Mouse (Mus musculus) CH12.LX (cell line): Measurements from ENCODE around the gene Vps26a. TPM values are rescaled to one million over a fixed set of nuclear protein-coding genes. Genes with fewer than 3 reads are reported as not detected.

Experiments used
- DNase-seq: peaks from one replicate; pipeline ENCODE4 v3.0.0-alpha.2; 2013; ENCODE audit errors: extremely low read depth
- H3K27ac ChIP-seq: 2 replicates; pipeline ENCODE4 v1.5.1; 2012; ENCODE audit warnings: low read depth, mild to moderate bottlenecking, control low read depth, moderate library complexity; ENCODE audit not compliant: insufficient read depth
- H3K27me3 ChIP-seq: replicated peaks from 2 replicates; pipeline ENCODE3; 2012; ENCODE audit warnings: inconsistent platforms
- H3K36me3 ChIP-seq, 2 experiments: replicated peaks in 1 of 2; 2 replicates each; pipeline versions ENCODE3 to v1.6.1; 2012; ENCODE audit warnings: inconsistent platforms in 1 of 2, low read length in 1 of 2, mild to moderate bottlenecking in 1 of 2, mixed read lengths in 1 of 2, moderate library complexity in 1 of 2; ENCODE audit not compliant: control insufficient read depth in 1 of 2, insufficient read depth in 1 of 2
- H3K4me1 ChIP-seq, 2 experiments: 2 replicates each; pipeline ENCODE4 v1.6.1; 2012; ENCODE audit warnings: inconsistent platforms in 1 of 2, moderate library complexity in 1 of 2; ENCODE audit not compliant: insufficient read depth in 2 of 2, control insufficient read depth in 1 of 2
- H3K4me2 ChIP-seq: 2 replicates; pipeline ENCODE4 v1.6.1; 2012; ENCODE audit warnings: low read depth, mild to moderate bottlenecking, control low read depth; ENCODE audit not compliant: poor library complexity, insufficient read depth, severe bottlenecking
- H3K4me3 ChIP-seq, 3 experiments: fragments of 150-350 bp in 1 of 3; sonication (generic) in 1 of 3; replicated peaks in 1 of 3; 2 replicates each; pipeline versions ENCODE3 to v1.5.1; 2011 to 2012; ENCODE audit warnings: low read depth in 2 of 3, low read length in 2 of 3, mild to moderate bottlenecking in 2 of 3, moderate library complexity in 2 of 3, control low read depth in 1 of 3, improper control_type of control experiment in 1 of 3, inconsistent platforms in 1 of 3, mixed read lengths in 1 of 3; ENCODE audit not compliant: poor library complexity in 1 of 3
- H3K79me2 ChIP-seq: replicated peaks from 2 replicates; pipeline ENCODE4 v1.6.1; 2012; ENCODE audit warnings: mild to moderate bottlenecking, moderate library complexity; ENCODE audit not compliant: control insufficient read depth, poor library complexity, insufficient read depth, severe bottlenecking; ENCODE audit errors: extremely low read depth
- H3K9ac ChIP-seq: 2 replicates; pipeline ENCODE4 v1.6.1; 2012; ENCODE audit warnings: low read depth, mild to moderate bottlenecking, control low read depth, moderate library complexity; ENCODE audit not compliant: insufficient read depth
- H3K9me3 ChIP-seq: replicated peaks from 2 replicates; pipeline ENCODE3; 2012; ENCODE audit warnings: low read length, inconsistent platforms, mixed read lengths
- CHD1 ChIP-seq: IDR thresholded peaks from 2 replicates; pipeline ENCODE4 v1.6.1; 2012; ENCODE audit warnings: low read depth, low read length, improper control_type of control experiment, inconsistent platforms
- CHD2 ChIP-seq: IDR thresholded peaks from 2 replicates; pipeline ENCODE4 v1.6.1; 2011; ENCODE audit warnings: low read length, improper control_type of control experiment
- CTCF ChIP-seq, 2 experiments: IDR thresholded peaks in 1 of 2; conservative IDR thresholded peaks in 1 of 2; 2 replicates each; pipeline ENCODE4 v1.5.1; 2011 to 2012; ENCODE audit warnings: low read depth in 2 of 2, low read length in 2 of 2, improper control_type of control experiment in 1 of 2, inconsistent platforms in 1 of 2, mild to moderate bottlenecking in 1 of 2, moderate library complexity in 1 of 2
- E2F4 ChIP-seq: IDR thresholded peaks from 2 replicates; pipeline ENCODE4 v1.6.1; 2011; ENCODE audit warnings: low read depth, low read length, improper control_type of control experiment; ENCODE audit not compliant: insufficient replicate concordance
- ELF1 ChIP-seq: IDR thresholded peaks from 2 replicates; pipeline ENCODE4 v1.6.1; 2014; ENCODE audit warnings: low read depth, mild to moderate bottlenecking, inconsistent platforms, low read length, improper control_type of control experiment
- EP300 ChIP-seq: IDR thresholded peaks from 2 replicates; pipeline ENCODE4 v1.6.1; 2011; ENCODE audit warnings: low read length, improper control_type of control experiment
- ETS1 ChIP-seq: conservative IDR thresholded peaks from 2 replicates; pipeline ENCODE4 v1.6.1; 2012; ENCODE audit warnings: low read depth, mild to moderate bottlenecking, inconsistent platforms, low read length, improper control_type of control experiment, moderate library complexity
- JUN ChIP-seq: IDR thresholded peaks from 2 replicates; pipeline ENCODE4 v1.6.1; 2011; ENCODE audit warnings: low read depth, mild to moderate bottlenecking, low read length, improper control_type of control experiment, moderate library complexity; ENCODE audit not compliant: insufficient read depth
- JUND ChIP-seq: conservative IDR thresholded peaks from 2 replicates; pipeline ENCODE4 v1.6.1; 2011; ENCODE audit warnings: low read depth, low read length, improper control_type of control experiment
- KAT2A ChIP-seq: IDR thresholded peaks from 2 replicates; pipeline ENCODE4 v1.6.1; 2012; ENCODE audit warnings: low read length, improper control_type of control experiment, inconsistent platforms; ENCODE audit not compliant: insufficient replicate concordance
- MAX ChIP-seq: IDR thresholded peaks from 2 replicates; pipeline ENCODE4 v1.6.1; 2011; ENCODE audit warnings: low read length, improper control_type of control experiment
- MAZ ChIP-seq: IDR thresholded peaks from 2 replicates; pipeline ENCODE4 v1.6.1; 2012; ENCODE audit warnings: low read depth, mild to moderate bottlenecking, inconsistent platforms, low read length, improper control_type of control experiment, moderate library complexity
- MEF2A ChIP-seq: IDR thresholded peaks from 2 replicates; pipeline ENCODE4 v1.6.1; 2014; ENCODE audit warnings: low read depth, mild to moderate bottlenecking, inconsistent platforms, low read length, improper control_type of control experiment, borderline replicate concordance
- MXI1 ChIP-seq: IDR thresholded peaks from 2 replicates; pipeline ENCODE4 v1.6.1; 2011; ENCODE audit warnings: mild to moderate bottlenecking, low read depth, low read length, improper control_type of control experiment
- MYC ChIP-seq: IDR thresholded peaks from 2 replicates; pipeline ENCODE4 v1.6.1; 2011; ENCODE audit warnings: low read depth, mild to moderate bottlenecking, improper control_type of control experiment, low read length
- NELFE ChIP-seq: IDR thresholded peaks from 2 replicates; pipeline ENCODE4 v1.6.1; 2011; ENCODE audit warnings: low read depth, low read length, improper control_type of control experiment
- NRF1 ChIP-seq: IDR thresholded peaks from 2 replicates; pipeline ENCODE4 v1.6.1; 2014; ENCODE audit warnings: low read depth, mild to moderate bottlenecking, inconsistent platforms, low read length, improper control_type of control experiment, moderate library complexity
- POLR2A ChIP-seq: IDR thresholded peaks from 2 replicates; pipeline ENCODE4 v1.6.1; 2011; ENCODE audit warnings: low read depth, mild to moderate bottlenecking, improper control_type of control experiment, low read length
- POLR2AphosphoS2 ChIP-seq: IDR thresholded peaks from 2 replicates; pipeline ENCODE4 v1.6.1; 2011; ENCODE audit warnings: low read depth, low read length, improper control_type of control experiment
- RAD21 ChIP-seq: IDR thresholded peaks from 2 replicates; pipeline ENCODE4 v1.6.1; 2011; ENCODE audit warnings: low read depth, mild to moderate bottlenecking, low read length, improper control_type of control experiment, moderate library complexity
- RCOR1 ChIP-seq: conservative IDR thresholded peaks from 2 replicates; pipeline ENCODE4 v1.6.1; 2012; ENCODE audit warnings: low read depth, mild to moderate bottlenecking, inconsistent platforms, low read length, improper control_type of control experiment
- SMC3 ChIP-seq: IDR thresholded peaks from 2 replicates; pipeline ENCODE4 v1.6.1; 2011; ENCODE audit warnings: low read depth, low read length, improper control_type of control experiment
- TBP ChIP-seq: conservative IDR thresholded peaks from 2 replicates; pipeline ENCODE4 v1.6.1; 2011; ENCODE audit warnings: low read depth, low read length, improper control_type of control experiment
- TCF12 ChIP-seq: IDR thresholded peaks from 2 replicates; pipeline ENCODE4 v1.6.1; 2014; ENCODE audit warnings: low read depth, mild to moderate bottlenecking, inconsistent platforms, low read length, improper control_type of control experiment
- USF1 ChIP-seq: IDR thresholded peaks from 2 replicates; pipeline ENCODE4 v1.6.1; 2014; ENCODE audit warnings: low read depth, mild to moderate bottlenecking, inconsistent platforms, low read length, improper control_type of control experiment
- USF2 ChIP-seq: conservative IDR thresholded peaks from 2 replicates; pipeline ENCODE4 v1.6.1; 2011; ENCODE audit warnings: low read depth, low read length, improper control_type of control experiment
- ZC3H11A ChIP-seq: IDR thresholded peaks from 2 replicates; pipeline ENCODE4 v1.6.1; 2012; ENCODE audit warnings: low read depth, mild to moderate bottlenecking, inconsistent platforms, low read length, improper control_type of control experiment
- ZKSCAN1 ChIP-seq: IDR thresholded peaks from 2 replicates; pipeline ENCODE4 v1.6.1; 2012; ENCODE audit warnings: low read depth, inconsistent platforms, low read length, improper control_type of control experiment, borderline replicate concordance
- ZMIZ1 ChIP-seq: IDR thresholded peaks from 2 replicates; pipeline ENCODE4 v1.6.1; 2012; ENCODE audit warnings: low read depth, mild to moderate bottlenecking, inconsistent platforms, low read length, improper control_type of control experiment
- ZNF384 ChIP-seq: IDR thresholded peaks from 2 replicates; pipeline ENCODE4 v1.6.1; 2012; ENCODE audit warnings: low read depth, low read length, improper control_type of control experiment, inconsistent platforms
- dilution Hi-C: fragments of 300-500 bp; cut with MboI; formaldehyde crosslinking; loops from 2 replicates; pipeline ENCODE4 v1.14.3; 2020; ENCODE audit warnings: low sequenced_read_pairs; ENCODE audit not compliant: extremely low pct_unique_long_range_greater_than_20kb, extremely low pct_ligation_motif_present
- in situ Hi-C: fragments of 300-500 bp; cut with MboI; formaldehyde crosslinking; loops from 3 replicates; pipeline ENCODE4 v1.14.3; 2019; ENCODE audit warnings: low sequenced_read_pairs, low pct_ligation_motif_present, low pct_unique_long_range_greater_than_20kb, mixed read lengths
- polyA plus RNA-seq: library from polyadenylated mRNA; unstranded; fragments of >175 nt; gene quantifications from 2 replicates; pipeline ENCODE4 v1.2.1, GENCODE M21; 2012; ENCODE audit warnings: low read depth; ENCODE audit not compliant: insufficient read length
- total RNA-seq, 2 experiments: library from RNA; depleted of rRNA; stranded (reverse); fragments of 300-350 nt in 1 of 2; fragments of >200 nt in 1 of 2; gene quantifications; 2 replicates each; pipeline ENCODE4 v1.2.3; 2012 to 2014

The Vps26a gene
- total and polyA plus RNA-seq, 3 experiments: 14.2 to 33.5 (median 32.5) TPM

DNA sequence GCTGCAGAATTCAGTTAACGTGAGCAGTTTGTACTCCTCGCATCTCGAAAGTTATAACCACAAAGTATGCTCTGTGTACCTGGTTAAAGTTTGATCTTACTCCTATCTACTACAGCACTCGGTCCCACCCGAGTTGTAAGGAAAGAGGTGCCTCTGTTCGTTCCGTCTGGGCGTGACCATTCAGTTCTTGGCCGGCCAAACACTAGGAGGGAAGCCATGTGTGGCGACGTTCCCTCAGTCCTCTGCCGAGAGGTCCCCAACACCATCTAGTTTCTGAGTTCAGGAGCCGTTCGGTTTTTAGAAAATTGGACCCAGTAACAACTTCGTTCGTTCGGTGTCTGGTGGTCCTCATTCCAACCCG, 36.3 kb downstream of the Vps26a start:
- Histone ChIP-seq H3K27me3 (no peaks in the 10 kb centered on the region), H3K9me3 (no peaks in the 10 kb centered on the region), H3K4me1 (peaks cover 5 to 26% of the 10 kb centered on the region in 2 experiments), H3K27ac (peak overlapping the region; percentile 34), H3K79me2 (peaks cover 19% of the 10 kb centered on the region), H3K4me2 (peak overlapping the region; percentile 82), H3K9ac (peak overlapping the region; percentile 86), H3K36me3 (peaks cover 18 to 31% of the 10 kb centered on the region in 2 experiments), H3K4me3 (peak overlapping the region; percentile 94 to 100 (median 94))
- in situ Hi-C loops: no loop called here
- DNase-seq: no peak
- dilution Hi-C loops: no loop called here
- TF ChIP-seq USF2 (no peak), ELF1 (no peak)
- TF ChIP-seq, all 38 proteins: peak for 0

DNA sequence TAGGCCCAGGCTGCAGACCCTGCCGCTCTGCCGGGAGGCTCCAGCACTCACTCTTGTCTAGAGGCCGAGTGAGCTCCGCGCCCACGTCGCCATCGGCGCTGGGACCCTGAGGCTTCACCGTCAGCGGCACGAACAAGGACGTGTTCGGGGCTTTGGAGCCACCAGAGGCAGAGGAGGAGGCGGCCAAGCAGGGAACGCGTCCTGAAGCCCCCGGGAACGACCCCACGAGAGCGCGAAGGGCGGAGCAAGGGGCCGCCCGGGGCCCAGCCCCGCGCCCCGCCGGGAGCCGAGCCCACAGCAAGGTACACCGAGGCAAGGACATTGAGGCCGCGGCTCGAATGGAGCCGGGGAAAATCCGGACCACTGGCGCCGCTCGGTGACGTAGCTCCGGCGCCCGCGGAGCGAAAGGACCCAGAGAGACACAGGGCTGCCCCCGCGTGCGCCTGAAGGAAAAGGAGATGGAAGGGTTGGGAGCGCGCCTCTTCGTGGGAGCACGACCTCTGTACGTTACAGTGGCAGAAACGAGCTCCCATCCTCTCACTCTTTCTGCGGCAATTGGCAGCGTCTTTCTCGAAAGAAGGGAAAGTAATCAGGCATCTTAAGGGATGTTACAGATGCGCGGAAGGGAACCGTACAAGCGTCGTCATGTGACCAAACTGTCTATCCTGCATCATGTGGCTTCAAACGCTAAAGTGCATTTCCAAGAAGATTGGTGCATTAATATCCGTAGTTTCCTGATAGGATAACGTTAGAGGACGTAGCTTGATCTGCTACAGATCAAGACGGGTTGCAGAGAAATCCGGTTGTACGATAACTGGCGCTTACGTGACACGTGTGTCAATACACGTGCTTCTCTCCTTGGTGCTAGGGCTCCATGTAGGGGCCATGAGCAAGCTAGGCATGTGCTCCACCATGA, 37.0 kb downstream of the Vps26a start, which contains the start of the genes 4930507D05Rik and Supv3l1:
Gene 4930507D05Rik, plus strand, starts transcription at position 126 of the 916 bp plus-strand sequence.
Gene Supv3l1, minus strand, starts transcription at position 375 of the 916 bp plus-strand sequence.
- peak within 1 kb of the TSS; percentile 85 for H3K4me2 ChIP-seq
- peaks cover 5 to 26% of the 10 kb centered on the region in 2 experiments for H3K4me1 ChIP-seq
- in situ Hi-C loops (no loop called here), dilution Hi-C loops (no loop called here)
- no peaks in the 10 kb centered on the region for H3K9me3 ChIP-seq
- H3K27me3 ChIP-seq: no peaks in the 10 kb centered on the region
- peak within 1 kb of the TSS; percentile 94 to 100 (median 94) for H3K4me3 ChIP-seq
- peaks cover 21 to 35% of the 10 kb centered on the region in 2 experiments for H3K36me3 ChIP-seq
- DNase-seq: peak; percentile 90
- H3K9ac ChIP-seq: peak within 1 kb of the TSS; percentile 86
- peaks cover 19% of the 10 kb centered on the region for H3K79me2 ChIP-seq
- H3K27ac ChIP-seq: peak within 1 kb of the TSS; percentile 34
- TF ChIP-seq MAX (peak; percentile 100), EP300 (no peak), USF2 (peak; percentile 95), POLR2A (peak; percentile 74), JUND (no peak), CTCF (conservative IDR thresholded peaks at IDR 0.05 in 1 of 2, IDR thresholded peaks at IDR 0.05 in 1 of 2; ENCODE audit: low read depth in 2 of 2, low read length in 2 of 2) (0 out of 4 replicates have a peak, but pooled peaks of 1 of the 2 experiments have one; percentile 23), POLR2AphosphoS2 (no peak; the same call in 1 of the 2 replicates), KAT2A (peak; percentile 87; the same call in 1 of the 2 replicates), JUN (no peak; the same call in 1 of the 2 replicates), ZMIZ1 (peak; percentile 20; the same call in 1 of the 2 replicates), ZNF384 (no peak), USF1 (peak; percentile 92), MYC (peak; percentile 100), MAZ (no peak), MXI1 (peak; percentile 99), ZKSCAN1 (no peak; the same call in 1 of the 2 replicates), ZC3H11A (no peak), SMC3 (no peak), MEF2A (peak; percentile 58), TBP (peak; percentile 78), TCF12 (no peak; the same call in 1 of the 2 replicates), ETS1 (peak; percentile 33; the same call in 1 of the 2 replicates), NELFE (peak; percentile 74), RCOR1 (no peak), CHD2 (no peak), RAD21 (no peak), CHD1 (no peak), NRF1 (peak; percentile 35), E2F4 (no peak)
